Comparison of ENCODE assay signal across 31 mouse cellular contexts in genomic region chr19:30287899-30288490, GRCm38 (mm10). TPM values are rescaled to one million over a fixed set of nuclear protein-coding genes. Genes with fewer than 3 reads are reported as not detected.
DNase-seq lines count a peak whose midpoint lies in the region; ATAC-seq and TF ChIP-seq lines count a peak whose summit lies in the region.
"Had no signal": no experiment of that assay in that cellular context is flagged by ENCODE, and none has a peak within 500 bp of the region (broad histone marks: within the 10 kb centered on the region; RNA-seq: fewer than 3 reads in every experiment).

No protein-coding gene starts in this region.

- TF ChIP-seq POLR2A in liver, adult 2 months (IDR thresholded peaks at IDR 0.05; ENCODE audit: extremely low read depth, insufficient read depth, low read length) = no peak

- H3K36me3 ChIP-seq in forebrain, embryonic 14.5 days (ENCODE audit: control insufficient read depth, insufficient read depth, low read length) = no peaks in the 10 kb centered on the region
- no peaks in the 10 kb centered on the region for H3K36me3 ChIP-seq in forebrain, embryonic 10.5 days (replicated peaks)
- no peaks in the 10 kb centered on the region for H3K36me3 ChIP-seq in liver, adult 2 months (ENCODE audit: control insufficient read depth, insufficient read depth, low read length)
- H3K36me3 ChIP-seq in liver, embryonic 12.5 days = no peaks in the 10 kb centered on the region
- H3K36me3 ChIP-seq: embryonic facial prominence, embryonic 10.5 days; embryonic facial prominence, embryonic 13.5 days; heart, embryonic 10.5 days; heart, embryonic 13.5 days had no signal

- no peak overlapping the region for H3K4me3 ChIP-seq in forebrain, embryonic 14.5 days (ENCODE audit: low read depth, low read length)
- H3K4me3 ChIP-seq in forebrain, embryonic 10.5 days = no peak overlapping the region
- no peak overlapping the region for H3K4me3 ChIP-seq in liver, adult 2 months (ENCODE audit: insufficient read depth, low read depth, low read length)
- H3K4me3 ChIP-seq in liver, embryonic 12.5 days = no peak overlapping the region
- H3K4me3 ChIP-seq: embryonic facial prominence, embryonic 10.5 days; embryonic facial prominence, embryonic 13.5 days; erythroblast, embryonic 14.5 days; heart, adult 2 months; heart, embryonic 10.5 days; heart, embryonic 13.5 days had no signal

- H3K27ac ChIP-seq in forebrain, embryonic 14.5 days (ENCODE audit: low read depth, low read length) = no peak overlapping the region
- H3K27ac ChIP-seq in forebrain, embryonic 10.5 days = no peak overlapping the region
- no peak overlapping the region for H3K27ac ChIP-seq in liver, adult 2 months (replicated peaks; ENCODE audit: insufficient read depth, low read depth, low read length)
- H3K27ac ChIP-seq in liver, embryonic 12.5 days = no peak overlapping the region
- H3K27ac ChIP-seq: embryonic facial prominence, embryonic 10.5 days; embryonic facial prominence, embryonic 13.5 days; heart, adult 2 months; heart, embryonic 10.5 days; heart, embryonic 13.5 days; hindbrain, embryonic 14.5 days; hindbrain, postnatal 0 days had no signal

- WGBS in forebrain, embryonic 14.5 days = 70% methylated on average over 6 of the region's 6 CpGs
- 88% methylated on average over 6 of the region's 6 CpGs for WGBS in forebrain, embryonic 10.5 days
- 28% methylated on average over 6 of the region's 6 CpGs for WGBS in liver, adult 2 months
- WGBS in liver, embryonic 12.5 days (ENCODE audit: insufficient replicate concordance) = 64% methylated on average over 6 of the region's 6 CpGs

- no peak overlapping the region for H3K4me2 ChIP-seq in forebrain, embryonic 14.5 days (ENCODE audit: low read length)
- H3K4me2 ChIP-seq in liver, embryonic 12.5 days = no peak overlapping the region
- H3K4me2 ChIP-seq: embryonic facial prominence, embryonic 13.5 days; heart, embryonic 13.5 days; hindbrain, embryonic 14.5 days had no signal

- ATAC-seq in forebrain, embryonic 14.5 days = peak; percentile 37; the same call in 1 of the 2 replicates
- no peak for ATAC-seq in liver, embryonic 12.5 days
- ATAC-seq: hindbrain, postnatal 0 days; inflammation-experienced regulatory T-cells, adult 6 months; intestine, embryonic 16.5 days; Patski had no signal

- no peaks in the 10 kb centered on the region for H3K4me1 ChIP-seq in forebrain, embryonic 14.5 days (ENCODE audit: control insufficient read depth, insufficient read depth, low read length)
- no peaks in the 10 kb centered on the region for H3K4me1 ChIP-seq in forebrain, embryonic 10.5 days
- H3K4me1 ChIP-seq in liver, adult 2 months (ENCODE audit: control insufficient read depth, insufficient read depth, low read length) = peaks cover 4% of the 10 kb centered on the region; the same call in 1 of the 2 replicates
- no peaks in the 10 kb centered on the region for H3K4me1 ChIP-seq in liver, embryonic 12.5 days
- H3K4me1 ChIP-seq: embryonic facial prominence, embryonic 10.5 days; embryonic facial prominence, embryonic 13.5 days; heart, embryonic 10.5 days; heart, embryonic 13.5 days had no signal

- peak; percentile 58 for DNase-seq in forebrain, embryonic 14.5 days (ENCODE audit: low spot score)
- no peak for DNase-seq in forebrain, embryonic 10.5 days (ENCODE audit: extremely low spot score, low spot score)
- peak; percentile 97 for DNase-seq in liver, adult 2 months (ENCODE audit: extremely low read depth, low read depth, low spot score)
- peak; percentile 26 to 27 for DNase-seq in right cerebral cortex, postnatal 10 days (ENCODE audit: low spot score in 2 of 2)
- DNase-seq in right cerebral cortex, postnatal 4 days = no peak
- DNase-seq: adrenal gland, adult 2 months; adrenal gland, postnatal 14 days; cerebellum, adult 11-12 months; cerebellum, adult 8-10 months; cerebellum, postnatal 36 days; embryo, embryonic 11 days; gastrocnemius, postnatal 36 days; heart, adult 2 months; heart, postnatal 14 days; heart, postnatal 4 days had no signal

- no peak for TF ChIP-seq CTCF in liver, adult 2 months (IDR thresholded peaks at IDR 0.05; ENCODE audit: low read depth, low read length)

- H3K79me2 ChIP-seq in liver, adult 2 months (ENCODE audit: control insufficient read depth, insufficient read depth, low read length) = no peaks in the 10 kb centered on the region

- H3K9ac ChIP-seq in forebrain, embryonic 14.5 days (ENCODE audit: low read length) = no peak overlapping the region
- H3K9ac ChIP-seq in liver, adult 2 months (ENCODE audit: low read depth, low read length) = no peak overlapping the region
- no peak overlapping the region for H3K9ac ChIP-seq in liver, embryonic 12.5 days
- H3K9ac ChIP-seq: embryonic facial prominence, embryonic 13.5 days; heart, embryonic 13.5 days; hindbrain, embryonic 14.5 days had no signal

- no peaks in the 10 kb centered on the region for H3K9me3 ChIP-seq in forebrain, embryonic 14.5 days (replicated peaks; ENCODE audit: control insufficient read depth, low read length)
- H3K9me3 ChIP-seq in forebrain, embryonic 10.5 days = no peaks in the 10 kb centered on the region
- no peaks in the 10 kb centered on the region for H3K9me3 ChIP-seq in liver, embryonic 12.5 days (replicated peaks)
- H3K9me3 ChIP-seq: embryonic facial prominence, embryonic 10.5 days; embryonic facial prominence, embryonic 13.5 days; heart, embryonic 10.5 days; heart, embryonic 13.5 days had no signal

- H3K27me3 ChIP-seq in forebrain, embryonic 14.5 days (replicated peaks; ENCODE audit: control insufficient read depth, insufficient read depth, low read length) = no peaks in the 10 kb centered on the region
- no peaks in the 10 kb centered on the region for H3K27me3 ChIP-seq in forebrain, embryonic 10.5 days (ENCODE audit: poor library complexity, severe bottlenecking)
- no peaks in the 10 kb centered on the region for H3K27me3 ChIP-seq in liver, adult 2 months (ENCODE audit: control insufficient read depth, insufficient read depth, low read length)
- no peaks in the 10 kb centered on the region for H3K27me3 ChIP-seq in liver, embryonic 12.5 days (replicated peaks)
- H3K27me3 ChIP-seq: embryonic facial prominence, embryonic 13.5 days; Patski had no signal

RNA-seq across cellular contexts. Expression of gene Mbl2, which starts 55.3 kb away (rescaled TPM):
- not detected in 2 replicates for polyA plus RNA-seq in forebrain, embryonic 14.5 days (2014; fragmentation: Nextera tagmentation; extraction: Ambion mirVana)
- polyA plus RNA-seq in forebrain, embryonic 10.5 days (2016; fragmentation: Nextera tagmentation; extraction: Ambion mirVana) = not detected in 2 replicates
- 818 and 1,110 TPM in 2 replicates for total RNA-seq in liver, adult 2 months (2014; rRNA removed)
- 406 and 415 TPM in 2 replicates for polyA plus RNA-seq in liver, adult 2 months (2012; rRNA removed)
- polyA plus RNA-seq in liver, embryonic 12.5 days (2016; fragmentation: Nextera tagmentation; extraction: Ambion mirVana) = 0.12 and 0.41 TPM in 2 replicates
- total RNA-seq: gastrocnemius, adult 8-10 months; gastrocnemius, postnatal 36 days; granulocyte monocyte progenitor cell, adult 5-6 weeks; heart, adult 2 months; heart, postnatal 14 days; heart, postnatal 4 days; hindbrain, postnatal 0 days had no signal
- polyA plus RNA-seq: adrenal gland, adult 2 months; cortical plate, adult 2 months; embryonic facial prominence, embryonic 10.5 days; embryonic facial prominence, embryonic 13.5 days; heart, adult 2 months; heart, embryonic 13.5 days; heart, embryonic 16.5 days; hindbrain, embryonic 11.5 days; hindbrain, embryonic 14.5 days; inflammation-experienced regulatory T-cells, adult 6 months; Patski had no signal

Comparison
In these comparisons a context has a peak if more than half of its experiments do, and no peak if none do; other contexts are left out.
1. DNase-seq: peak in forebrain, embryonic 14.5 days (single experiment), liver, adult 2 months (single experiment) and right cerebral cortex, postnatal 10 days (2 of 2); none in forebrain, embryonic 10.5 days (single experiment) and right cerebral cortex, postnatal 4 days (single experiment).
2. RNA of gene Mbl2, which starts 55.3 kb away (polyA plus RNA-seq): 406 to 415 TPM in liver, adult 2 months; 0.12 to 0.41 TPM in liver, embryonic 12.5 days, not detected in forebrain, embryonic 14.5 days and not detected in forebrain, embryonic 10.5 days; every median in the first group is over 100 times any median in the second.